Mouse (Mus musculus): ENCODE results near the gene Slpi. TPM values are rescaled to one million over a fixed set of nuclear protein-coding genes. Genes with fewer than 3 reads are reported as not detected.
A peak's percentile ranks its signal among the peaks of the same experiment; 100 is the strongest.

The Slpi gene
- polyA plus RNA-seq, 1 experiment from 2014 or later, result 82.5 TPM

DNA sequence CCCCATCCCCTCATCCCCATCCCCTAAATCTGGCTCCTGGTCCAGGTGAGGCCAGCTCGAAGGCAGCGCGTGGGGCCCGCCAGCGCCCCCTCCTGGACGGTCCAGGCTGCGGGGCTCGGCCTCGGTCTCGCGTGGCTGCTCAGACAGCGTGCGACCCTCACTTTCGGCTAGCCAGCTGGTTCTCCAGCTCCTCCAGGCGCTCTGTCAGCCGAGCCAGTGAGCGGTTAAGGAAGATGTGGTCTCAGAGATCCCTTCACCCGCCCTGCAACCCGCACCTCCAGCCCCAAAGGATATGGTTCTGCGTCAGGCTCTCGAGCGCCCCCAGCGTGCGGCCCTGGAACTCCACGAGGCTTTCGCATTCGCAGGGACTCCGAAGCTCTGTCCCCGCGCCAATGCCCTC, 604 bp upstream of the Slpi start:
- Histone ChIP-seq H3K36me3 (ENCODE audit: control insufficient read depth, insufficient read depth) (no peaks in the 10 kb centered on the region), H3K4me2 (replicated peaks; ENCODE audit: low read depth) (peak overlapping the region; percentile 68), H3K27me3 (replicated peaks; ENCODE audit: control insufficient read depth, insufficient read depth, low read length) (peaks cover 16% of the 10 kb centered on the region), H3K27ac (ENCODE audit: low read depth, low read length) (no peak overlapping the region), H3K4me1 (replicated peaks; ENCODE audit: control insufficient read depth, insufficient read depth, low read length) (no peaks in the 10 kb centered on the region), H3K9ac (ENCODE audit: low read depth, low read length) (no peak overlapping the region), H3K4me3 (ENCODE audit: low read depth, low read length) (peak overlapping the region; percentile 38), H3K9me3 (ENCODE audit: control insufficient read depth) (no peaks in the 10 kb centered on the region)
- under 1% methylated on average over 30 of the region's 30 CpGs for WGBS
- ATAC-seq, result peak; percentile 58; the same call in 1 of the 2 replicates
- TF ChIP-seq CTCF (IDR thresholded peaks at IDR 0.05; ENCODE audit: low read depth), result peak; percentile 90

GRCm38 (mm10) chr2:164386953-164387352, 1.9 kb downstream of the Slpi start:
- WGBS, result 19% methylated on average over 8 of the region's 8 CpGs
- H3K4me1 ChIP-seq (replicated peaks; ENCODE audit: control insufficient read depth, insufficient read depth, low read length), result no peaks in the 10 kb centered on the region
- no peak overlapping the region for H3K27ac ChIP-seq (ENCODE audit: low read depth, low read length)
- ATAC-seq, result no peak
- H3K4me3 ChIP-seq (ENCODE audit: low read depth, low read length), result no peak overlapping the region
- no peak overlapping the region for H3K9ac ChIP-seq (ENCODE audit: low read depth, low read length)
- TF ChIP-seq CTCF (IDR thresholded peaks at IDR 0.05; ENCODE audit: low read depth), result peak; percentile 77
- H3K36me3 ChIP-seq (ENCODE audit: control insufficient read depth, insufficient read depth), result no peaks in the 10 kb centered on the region
- H3K9me3 ChIP-seq (ENCODE audit: control insufficient read depth), result no peaks in the 10 kb centered on the region
- no peak overlapping the region for H3K4me2 ChIP-seq (replicated peaks; ENCODE audit: low read depth)
- peaks cover 16% of the 10 kb centered on the region for H3K27me3 ChIP-seq (replicated peaks; ENCODE audit: control insufficient read depth, insufficient read depth, low read length)

DNA sequence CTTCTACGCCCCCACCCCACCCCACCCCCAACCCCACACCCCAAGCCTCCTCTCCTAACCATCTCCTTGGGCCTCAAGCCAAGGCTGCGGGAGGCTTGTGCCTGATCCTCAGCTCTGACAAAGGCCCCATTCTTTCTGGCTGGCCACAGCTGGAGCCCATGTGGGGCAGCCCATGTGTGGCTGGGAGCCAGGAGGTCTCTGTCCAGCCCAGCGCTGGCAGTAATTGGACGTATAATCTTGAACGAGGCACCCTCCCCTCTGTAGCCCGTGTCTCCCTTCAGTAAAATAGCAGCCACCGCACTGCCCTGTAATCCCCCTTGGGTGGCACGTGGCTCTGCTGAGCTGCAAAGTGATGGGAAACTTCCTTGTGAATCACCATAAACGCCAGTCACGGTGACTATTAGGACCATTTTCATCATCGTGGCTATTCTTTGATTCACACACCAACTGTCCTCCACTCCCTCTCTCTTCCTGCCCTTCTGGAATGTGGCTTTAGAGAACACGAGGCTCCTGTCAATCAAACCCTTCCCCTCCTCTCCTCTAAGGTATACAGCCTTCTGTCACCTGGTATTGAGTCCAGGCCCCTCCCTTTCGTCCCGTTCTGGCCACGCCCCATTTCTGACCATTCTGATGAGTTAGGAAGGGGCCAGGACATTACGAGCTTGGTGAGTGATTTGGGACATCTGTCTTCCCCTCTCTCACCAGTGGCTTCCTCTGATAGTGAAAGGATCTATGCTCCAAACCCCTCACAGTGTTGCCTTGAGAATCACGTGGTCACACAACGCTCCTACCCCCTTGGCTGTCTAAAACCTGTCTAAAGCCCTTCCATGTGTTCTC, 2.8 kb downstream of the Slpi start:
- no peak for TF ChIP-seq CTCF (IDR thresholded peaks at IDR 0.05; ENCODE audit: low read depth)
- Histone ChIP-seq H3K4me2 (replicated peaks; ENCODE audit: low read depth) (no peak overlapping the region), H3K27me3 (replicated peaks; ENCODE audit: control insufficient read depth, insufficient read depth, low read length) (peaks cover 16% of the 10 kb centered on the region), H3K4me1 (replicated peaks; ENCODE audit: control insufficient read depth, insufficient read depth, low read length) (no peaks in the 10 kb centered on the region), H3K9ac (ENCODE audit: low read depth, low read length) (no peak overlapping the region), H3K4me3 (ENCODE audit: low read depth, low read length) (no peak overlapping the region), H3K36me3 (ENCODE audit: control insufficient read depth, insufficient read depth) (no peaks in the 10 kb centered on the region), H3K9me3 (ENCODE audit: control insufficient read depth) (no peaks in the 10 kb centered on the region), H3K27ac (ENCODE audit: low read depth, low read length) (no peak overlapping the region)
- 15% methylated on average over 18 of the region's 18 CpGs for WGBS
- ATAC-seq, result 0 out of 2 replicates have a peak, but pooled peaks have one; percentile 10

DNA sequence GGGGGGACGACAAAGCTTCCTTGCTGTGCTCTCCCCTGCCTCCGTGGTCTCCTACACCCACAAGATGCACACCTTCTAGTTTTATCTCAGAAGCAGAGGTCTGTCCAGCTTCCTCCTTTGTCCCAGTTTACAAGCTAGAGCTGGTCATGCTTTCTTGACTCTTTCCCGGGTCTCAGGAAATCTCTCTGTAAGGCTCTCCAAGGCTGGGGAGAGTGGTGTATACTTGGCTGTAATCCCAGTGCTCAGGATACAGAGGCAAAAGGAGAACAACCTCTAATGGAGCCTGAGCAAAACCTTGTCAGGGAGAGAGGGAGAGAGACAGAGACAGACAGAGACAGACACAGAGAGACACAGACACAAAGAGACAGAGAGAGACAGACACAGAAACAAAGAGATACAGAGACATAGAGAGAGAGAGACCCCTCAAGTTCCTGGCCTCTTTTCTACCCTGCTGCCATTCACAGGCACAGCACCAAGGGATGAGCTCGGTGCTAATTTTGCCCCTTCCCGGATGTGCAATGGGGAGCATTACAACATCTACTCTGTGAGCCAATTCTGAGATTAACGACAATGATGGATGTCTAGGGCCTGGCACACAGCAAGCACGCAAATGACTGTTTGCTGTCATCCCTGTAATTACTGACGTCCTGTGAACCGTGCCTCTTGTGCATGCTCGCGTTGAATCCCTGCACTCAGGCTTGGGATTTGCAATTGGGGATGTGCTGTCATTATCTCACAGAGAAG, 5.1 kb downstream of the Slpi start:
- Histone ChIP-seq H3K9me3 (ENCODE audit: control insufficient read depth) (no peaks in the 10 kb centered on the region), H3K4me1 (replicated peaks; ENCODE audit: control insufficient read depth, insufficient read depth, low read length) (no peaks in the 10 kb centered on the region), H3K27me3 (replicated peaks; ENCODE audit: control insufficient read depth, insufficient read depth, low read length) (peaks cover 12% of the 10 kb centered on the region), H3K27ac (ENCODE audit: low read depth, low read length) (no peak overlapping the region), H3K4me3 (ENCODE audit: low read depth, low read length) (no peak overlapping the region), H3K36me3 (ENCODE audit: control insufficient read depth, insufficient read depth) (no peaks in the 10 kb centered on the region), H3K4me2 (replicated peaks; ENCODE audit: low read depth) (no peak overlapping the region), H3K9ac (ENCODE audit: low read depth, low read length) (no peak overlapping the region)
- TF ChIP-seq CTCF (IDR thresholded peaks at IDR 0.05; ENCODE audit: low read depth), result no peak
- WGBS, result 47% methylated on average over 11 of the region's 11 CpGs
- no peak for ATAC-seq

DNA sequence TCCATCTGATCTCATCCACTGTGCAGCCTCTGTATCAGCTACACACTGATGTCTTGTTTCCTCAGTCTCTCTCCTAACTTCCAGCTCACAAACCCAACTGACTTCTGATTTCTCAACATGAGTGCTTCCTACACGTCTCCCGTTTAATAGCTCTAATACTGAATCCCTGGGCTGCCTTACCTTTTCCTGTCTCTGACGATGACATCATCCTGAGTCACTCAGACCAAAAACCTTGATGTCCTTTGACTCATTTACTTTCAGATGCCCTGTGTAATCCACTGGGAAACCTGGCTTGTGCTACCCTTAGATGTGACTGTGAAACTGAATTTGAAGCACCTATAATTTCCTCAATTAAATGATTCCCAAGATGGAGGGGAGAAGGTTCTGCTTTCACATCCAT, 5.9 kb downstream of the Slpi start:
- H3K9me3 ChIP-seq (ENCODE audit: control insufficient read depth), result no peaks in the 10 kb centered on the region
- H3K27me3 ChIP-seq (replicated peaks; ENCODE audit: control insufficient read depth, insufficient read depth, low read length), result peaks cover 4% of the 10 kb centered on the region; the same call in 1 of the 2 replicates
- H3K27ac ChIP-seq (ENCODE audit: low read depth, low read length), result no peak overlapping the region
- H3K4me3 ChIP-seq (ENCODE audit: low read depth, low read length), result no peak overlapping the region
- no peak for ATAC-seq
- no peaks in the 10 kb centered on the region for H3K4me1 ChIP-seq (replicated peaks; ENCODE audit: control insufficient read depth, insufficient read depth, low read length)
- H3K36me3 ChIP-seq (ENCODE audit: control insufficient read depth, insufficient read depth), result no peaks in the 10 kb centered on the region
- H3K9ac ChIP-seq (ENCODE audit: low read depth, low read length), result no peak overlapping the region
- WGBS, result 75% methylated on average over 3 of the region's 3 CpGs
- no peak for TF ChIP-seq CTCF (IDR thresholded peaks at IDR 0.05; ENCODE audit: low read depth)
- no peak overlapping the region for H3K4me2 ChIP-seq (replicated peaks; ENCODE audit: low read depth)

DNA sequence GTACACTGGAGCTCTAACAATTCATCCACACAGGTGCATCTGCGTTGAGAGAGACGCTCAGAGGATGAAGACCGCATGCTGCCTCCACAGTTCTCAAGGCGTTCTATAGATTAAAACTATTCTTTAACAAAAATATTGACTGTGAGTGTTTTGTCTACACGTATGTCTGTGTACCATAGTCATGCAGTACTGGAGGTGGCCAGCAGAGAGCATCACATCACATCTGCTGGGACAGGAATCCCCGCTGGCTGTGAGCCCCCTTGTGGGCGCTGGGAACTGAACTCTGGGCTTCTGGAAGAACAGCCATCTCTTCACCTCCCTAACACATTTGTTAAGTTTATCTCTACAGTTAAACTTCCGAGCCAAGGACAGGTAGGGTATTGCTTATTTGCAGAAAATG, 7.2 kb downstream of the Slpi start:
- Histone ChIP-seq H3K27me3 (replicated peaks; ENCODE audit: control insufficient read depth, insufficient read depth, low read length) (no peaks in the 10 kb centered on the region), H3K36me3 (ENCODE audit: control insufficient read depth, insufficient read depth) (no peaks in the 10 kb centered on the region), H3K4me3 (ENCODE audit: low read depth, low read length) (no peak overlapping the region), H3K9ac (ENCODE audit: low read depth, low read length) (no peak overlapping the region), H3K4me1 (replicated peaks; ENCODE audit: control insufficient read depth, insufficient read depth, low read length) (no peaks in the 10 kb centered on the region), H3K4me2 (replicated peaks; ENCODE audit: low read depth) (no peak overlapping the region), H3K9me3 (ENCODE audit: control insufficient read depth) (no peaks in the 10 kb centered on the region), H3K27ac (ENCODE audit: low read depth, low read length) (no peak overlapping the region)
- peak; percentile 42 for TF ChIP-seq CTCF (IDR thresholded peaks at IDR 0.05; ENCODE audit: low read depth)
- 79% methylated on average over 8 of the region's 8 CpGs for WGBS
- ATAC-seq, result no peak
